Mouse (Mus musculus): Measurements from ENCODE around the gene Ppp1ca. TPM values are rescaled to one million over a fixed set of nuclear protein-coding genes. Genes with fewer than 3 reads are reported as not detected.

Gene Ppp1ca
- polyA plus RNA-seq (2017; shearing (Covaris generic)): 1,287 TPM

DNA sequence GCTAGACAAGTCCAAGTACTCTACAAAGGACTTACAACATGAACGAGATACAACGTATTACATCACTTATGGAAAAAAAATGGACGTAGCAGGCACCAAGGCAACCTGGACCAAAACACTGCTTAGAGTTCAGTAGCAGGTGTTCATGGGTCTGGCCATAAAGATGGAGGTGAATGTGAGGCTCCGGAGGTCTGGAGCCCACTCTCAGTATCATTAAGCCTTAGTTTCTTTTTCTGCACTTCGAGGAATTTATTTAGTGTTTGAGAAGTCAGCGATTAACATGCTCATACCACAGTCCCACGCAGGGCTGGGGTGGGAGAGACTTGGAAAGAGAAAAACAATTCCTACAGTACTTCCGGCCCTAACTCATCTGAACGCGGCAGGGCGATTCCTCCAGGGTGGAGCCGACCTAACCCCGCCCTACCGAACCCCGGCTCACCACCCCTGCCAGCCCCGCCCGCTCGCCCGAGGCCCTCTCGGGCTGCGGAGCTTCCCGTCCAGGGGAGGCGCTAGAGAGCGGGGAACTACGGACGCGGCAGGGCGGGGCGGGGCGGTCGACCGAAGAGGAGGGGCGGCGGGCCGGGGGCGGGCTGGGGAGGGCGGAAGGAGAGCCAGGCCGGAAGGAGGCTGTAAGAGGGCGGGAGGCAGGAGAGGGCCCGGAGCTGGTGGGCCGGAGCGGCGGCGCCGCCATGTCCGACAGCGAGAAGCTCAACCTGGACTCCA is at the start of gene Ppp1ca:
Gene Ppp1ca (plus strand): TSS at position 538 of the 723 bp plus-strand sequence.

GRCm38 (mm10) chr19:4143759-4144268 is 48.1 kb upstream of the Ppp1ca start, which contains the start of gene Cabp4:
Gene Cabp4 (minus strand): TSS chr19:4144033.

DNA sequence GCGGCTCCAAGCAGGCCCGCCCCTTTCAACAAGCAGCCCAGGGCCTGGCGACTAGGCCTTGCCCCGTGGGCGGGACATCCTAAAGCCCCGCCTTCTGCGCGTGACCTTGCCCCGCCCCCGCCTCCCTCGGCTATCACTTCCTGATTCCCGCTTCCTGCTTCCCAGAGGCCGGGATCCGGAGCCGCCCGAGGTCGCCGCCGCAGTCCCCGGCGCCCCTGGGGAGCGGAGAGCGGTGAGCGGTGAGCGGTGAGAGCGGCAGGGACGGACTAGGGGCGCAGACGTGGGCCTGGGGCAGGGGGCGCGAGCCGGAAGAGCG is 43.4 kb upstream of the Ppp1ca start, which contains the start of gene Coro1b:
Gene Coro1b (plus strand): TSS at position 129 of the 316 bp plus-strand sequence.

GRCm38 (mm10) chr19:4153232-4153654 is 38.6 kb upstream of the Ppp1ca start, which contains the start of gene Ptprcap:
Gene Ptprcap (plus strand): TSS chr19:4153604.

DNA sequence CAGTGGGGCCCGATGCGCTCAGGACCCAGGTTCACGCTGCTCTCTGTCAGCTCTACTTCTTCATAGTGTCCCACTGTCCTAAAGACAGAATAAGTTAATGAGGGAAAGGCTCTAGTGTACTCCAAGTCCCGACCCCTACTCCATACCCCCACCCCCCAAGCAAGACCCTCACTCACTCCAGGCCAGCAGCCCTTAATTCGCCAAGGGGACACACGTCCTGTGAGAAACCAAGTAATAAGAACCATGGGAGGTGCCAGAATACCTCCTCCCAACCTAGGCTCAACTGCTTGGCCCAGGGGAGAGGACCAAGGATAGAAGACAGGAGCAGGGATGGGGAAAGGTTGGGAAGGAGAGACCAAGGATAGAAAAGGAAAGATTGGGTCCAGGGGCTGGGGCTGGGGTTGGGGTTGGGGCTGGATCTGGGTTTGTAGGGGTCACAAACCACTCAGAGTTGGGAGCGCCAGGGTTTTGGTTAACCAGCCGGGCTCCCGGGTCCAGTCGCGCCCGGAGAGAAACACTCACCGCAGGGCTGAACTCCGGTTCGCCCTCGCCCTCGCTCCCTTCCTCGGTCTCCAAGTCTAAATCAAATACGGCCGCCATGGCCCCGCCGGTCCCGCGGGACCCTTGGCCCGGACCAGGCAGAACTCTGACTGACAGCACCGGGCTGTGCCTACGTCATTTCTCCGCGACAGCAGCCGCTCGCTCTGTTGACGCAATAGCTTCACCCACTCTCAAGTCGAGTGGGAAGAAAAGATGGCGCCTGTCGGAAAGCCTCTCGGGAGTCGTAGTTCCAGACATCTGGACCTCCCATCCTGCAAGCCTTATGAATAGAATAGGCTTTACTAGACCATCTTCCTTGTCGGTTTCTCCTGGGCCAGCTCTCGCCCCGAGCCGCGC is 29.0 kb upstream of the Ppp1ca start, which contains the start of gene Rps6kb2:
Gene Rps6kb2 (minus strand): TSS at position 709 of the 897 bp plus-strand sequence.

GRCm38 (mm10) chr19:4175368-4175947 is 16.4 kb upstream of the Ppp1ca start, which contains the start of gene Carns1:
Gene Carns1 (minus strand): TSS chr19:4175479.

GRCm38 (mm10) chr19:4190831-4191334 is 982 bp upstream of the Ppp1ca start, which contains the start of gene Tbc1d10c:
Gene Tbc1d10c (minus strand): TSS chr19:4191284.

DNA sequence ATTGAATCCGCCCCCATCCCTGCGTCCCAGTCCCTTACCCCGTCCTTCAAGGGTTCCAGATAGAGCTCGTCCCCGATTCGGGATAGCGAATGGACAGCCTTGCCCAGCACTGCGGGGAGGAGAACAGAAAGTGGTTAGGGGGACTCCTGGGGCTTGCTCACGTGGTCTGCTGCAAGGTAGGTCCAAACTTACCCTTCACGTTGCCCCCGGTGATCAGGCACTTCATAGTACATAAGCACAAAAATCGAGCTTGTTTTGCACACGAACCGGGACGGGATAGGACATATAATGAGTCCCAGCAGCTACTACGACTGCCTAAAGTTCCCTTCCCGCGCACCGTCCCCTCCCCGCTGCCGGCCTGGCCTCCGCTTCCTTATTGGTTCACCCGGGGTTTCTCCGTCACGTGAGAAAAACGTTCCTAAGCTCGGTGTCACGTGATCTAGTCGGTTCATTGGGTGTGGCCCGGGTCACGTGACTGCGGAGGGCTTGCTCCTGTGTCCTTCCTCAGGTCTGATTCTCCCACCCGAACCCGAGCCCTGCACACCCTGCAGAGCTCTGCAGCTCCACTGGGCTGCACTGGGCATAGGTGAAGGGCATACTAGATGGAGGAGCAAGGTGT is 9.5 kb downstream of the Ppp1ca start, which contains the start of gene Rad9a:
Gene Rad9a (minus strand): TSS at position 372 of the 619 bp plus-strand sequence.

DNA sequence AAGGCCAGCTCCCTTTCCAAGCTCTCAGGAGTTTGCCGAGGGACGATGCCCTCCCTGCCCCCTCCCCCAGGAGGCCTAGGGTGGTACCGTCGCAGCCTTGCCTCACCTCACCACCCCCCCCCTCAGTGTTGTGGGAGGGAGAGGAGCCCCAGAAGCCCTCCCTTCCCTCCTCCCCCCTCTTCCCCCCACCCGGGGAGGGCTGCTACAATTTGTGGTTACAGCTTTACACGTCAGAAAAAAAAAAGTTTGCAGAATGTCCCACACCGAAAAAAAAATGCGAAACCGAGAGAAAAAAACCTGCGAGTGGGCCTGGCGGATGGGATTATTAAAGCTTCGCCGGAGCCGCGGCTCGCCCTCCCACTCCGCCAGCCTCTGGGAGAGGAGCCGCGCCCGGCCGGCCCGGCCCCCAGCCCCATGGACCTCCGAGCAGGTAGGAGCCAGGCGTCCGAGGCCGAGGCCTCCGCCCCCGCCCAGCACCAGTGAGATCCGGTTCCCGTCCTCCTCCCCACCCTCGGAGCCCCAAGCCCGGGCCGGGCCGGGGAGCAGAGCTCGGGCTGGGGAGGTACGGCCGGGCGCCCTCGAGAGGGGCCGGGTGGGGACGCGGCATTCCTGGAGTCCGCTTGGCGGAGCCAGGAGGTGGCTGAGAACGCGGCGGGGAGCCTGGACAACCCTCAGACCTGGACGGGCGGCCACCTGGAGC is 22.4 kb downstream of the Ppp1ca start, which contains the start of the genes Clcf1 and AC109138.7:
Gene Clcf1 (plus strand): TSS at position 168 of the 700 bp plus-strand sequence.
Gene AC109138.7 (plus strand): TSS at position 287 of the 700 bp plus-strand sequence.

DNA sequence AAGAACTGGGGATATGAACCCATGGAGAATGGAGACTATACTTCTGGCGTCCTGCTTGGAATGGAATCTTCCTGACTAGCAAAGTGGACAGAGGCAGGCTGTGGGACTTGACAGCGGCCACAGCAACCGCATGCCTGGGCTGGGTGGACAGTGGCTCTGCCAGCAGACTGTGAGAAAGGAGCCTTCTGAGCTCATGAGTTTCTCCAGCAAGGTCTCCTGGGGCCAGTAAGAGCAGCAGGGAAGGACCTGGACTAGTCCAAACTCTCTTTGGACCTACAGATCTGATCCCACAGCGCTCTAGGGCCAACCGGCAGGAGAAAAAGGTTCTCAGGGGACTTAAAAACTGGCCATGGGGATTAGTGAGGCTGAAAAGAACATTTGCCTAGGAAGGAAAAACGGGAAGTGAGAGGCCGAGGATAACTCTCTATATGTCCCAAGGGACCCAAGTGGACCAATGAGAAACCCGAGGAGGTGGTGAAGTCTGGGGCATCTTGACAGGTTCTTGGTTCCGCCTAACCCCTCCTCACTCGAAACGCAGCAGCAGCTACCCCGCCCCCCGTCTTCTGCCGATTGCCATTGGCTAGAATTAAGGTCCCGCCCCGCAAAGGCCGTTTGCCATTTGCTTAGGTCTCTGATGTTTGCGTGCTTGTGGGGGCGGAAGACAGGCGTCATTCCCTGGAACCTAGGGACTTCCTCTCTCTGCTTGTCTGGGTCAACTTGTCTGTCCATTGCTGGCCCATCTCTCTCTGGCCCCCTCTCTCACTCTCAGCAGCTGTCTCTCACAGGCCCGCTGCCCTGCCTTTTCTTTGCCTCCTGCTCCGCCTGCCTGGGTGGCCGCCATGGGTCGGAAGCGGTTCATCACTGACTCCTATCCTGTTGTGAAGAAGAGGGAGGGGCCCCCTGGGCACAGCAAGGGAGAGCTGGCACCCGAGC is 39.7 kb downstream of the Ppp1ca start, which contains the start of gene Pold4:
Gene Pold4 (plus strand): TSS at position 647 of the 933 bp plus-strand sequence.

Other genes starting within 250 kb of the Ppp1ca start
- gene Aldh3b3, start 233.4 kb upstream of the Ppp1ca start, polyA plus RNA-seq (2017; shearing (Covaris generic)): not detected
- gene Aldh3b2, start 219.7 kb upstream of the Ppp1ca start, polyA plus RNA-seq (2017; shearing (Covaris generic)): not detected
- gene Acy3, start 205.5 kb upstream of the Ppp1ca start, polyA plus RNA-seq (2017; shearing (Covaris generic)): 0.71 TPM
- gene Tbx10, start 199.3 kb upstream of the Ppp1ca start, polyA plus RNA-seq (2017; shearing (Covaris generic)): not detected
- gene Nudt8, start 191.5 kb upstream of the Ppp1ca start, polyA plus RNA-seq (2017; shearing (Covaris generic)): 9.1 TPM
- gene Gm49405, start 191.4 kb upstream of the Ppp1ca start, polyA plus RNA-seq (2017; shearing (Covaris generic)): 1.4 TPM
- 2.1 TPM for gene Doc2g, start 188.8 kb upstream of the Ppp1ca start, polyA plus RNA-seq (2017; shearing (Covaris generic))
- 169 TPM for gene Ndufv1, start 179.3 kb upstream of the Ppp1ca start, polyA plus RNA-seq (2017; shearing (Covaris generic))
- 708 TPM for gene Gstp1, start 154.1 kb upstream of the Ppp1ca start, polyA plus RNA-seq (2017; shearing (Covaris generic))
- gene Gstp2, start 146.0 kb upstream of the Ppp1ca start, polyA plus RNA-seq (2017; shearing (Covaris generic)): 3.2 TPM
- 149 TPM for gene Gstp3, start 132.5 kb upstream of the Ppp1ca start, polyA plus RNA-seq (2017; shearing (Covaris generic))
- not detected for gene Cabp2, start 110.5 kb upstream of the Ppp1ca start, polyA plus RNA-seq (2017; shearing (Covaris generic))
- gene Cdk2ap2, start 94.9 kb upstream of the Ppp1ca start, polyA plus RNA-seq (2017; shearing (Covaris generic)): 1,029 TPM
- 346 TPM for gene Pitpnm1, start 92.1 kb upstream of the Ppp1ca start, polyA plus RNA-seq (2017; shearing (Covaris generic))
- gene Aip, start 66.2 kb upstream of the Ppp1ca start, polyA plus RNA-seq (2017; shearing (Covaris generic)): 228 TPM
- gene Gpr152, start 52.3 kb upstream of the Ppp1ca start, polyA plus RNA-seq (2017; shearing (Covaris generic)): not detected
- gene Cabp4, start 48.0 kb upstream of the Ppp1ca start, polyA plus RNA-seq (2017; shearing (Covaris generic)): 0.38 TPM
- gene Coro1b, start 43.4 kb upstream of the Ppp1ca start, polyA plus RNA-seq (2017; shearing (Covaris generic)): 424 TPM
- gene Ptprcap, start 38.5 kb upstream of the Ppp1ca start, polyA plus RNA-seq (2017; shearing (Covaris generic)): 1,706 TPM
- 58.8 TPM for gene Rps6kb2, start 28.7 kb upstream of the Ppp1ca start, polyA plus RNA-seq (2017; shearing (Covaris generic))
- gene Carns1, start 16.6 kb upstream of the Ppp1ca start, polyA plus RNA-seq (2017; shearing (Covaris generic)): 11.0 TPM
- 828 TPM for gene Tbc1d10c, start 781 bp upstream of the Ppp1ca start, polyA plus RNA-seq (2017; shearing (Covaris generic))
- gene Rad9a, start 9.6 kb downstream of the Ppp1ca start, polyA plus RNA-seq (2017; shearing (Covaris generic)): 82.8 TPM
- gene Clcf1, start 22.2 kb downstream of the Ppp1ca start, polyA plus RNA-seq (2017; shearing (Covaris generic)): 39.2 TPM
- not detected for gene AC109138.7, start 22.3 kb downstream of the Ppp1ca start, polyA plus RNA-seq (2017; shearing (Covaris generic))
- gene Pold4, start 39.8 kb downstream of the Ppp1ca start, polyA plus RNA-seq (2017; shearing (Covaris generic)): 139 TPM
- 1.5 TPM for gene Ssh3, start 77.1 kb downstream of the Ppp1ca start, polyA plus RNA-seq (2017; shearing (Covaris generic))
- gene Ankrd13d, start 91.1 kb downstream of the Ppp1ca start, polyA plus RNA-seq (2017; shearing (Covaris generic)): 3.8 TPM
- 52.5 TPM for gene Grk2, start 114.2 kb downstream of the Ppp1ca start, polyA plus RNA-seq (2017; shearing (Covaris generic))
- 64.3 TPM for gene Kdm2a, start 206.2 kb downstream of the Ppp1ca start, polyA plus RNA-seq (2017; shearing (Covaris generic))
- 3.0 TPM for gene Rhod, start 247.4 kb downstream of the Ppp1ca start, polyA plus RNA-seq (2017; shearing (Covaris generic))

All from CD4-positive, CD25-positive, alpha-beta regulatory T cell, adult 9 weeks (primary cell).